Mouse (Mus musculus) ovary, adult 2 months (tissue): ENCODE results near the gene Olfr706. TPM values are rescaled to one million over a fixed set of nuclear protein-coding genes. Genes with fewer than 3 reads are reported as not detected.

Source experiments
- polyA plus RNA-seq: library from polyadenylated mRNA; depleted of rRNA; stranded (reverse); fragments of >200 nt; gene quantifications from 2 replicates; pipeline ENCODE4 v1.2.3, GENCODE M21; 2012; rRNA removed

Olfr706 gene
- not detected in 2 replicates for polyA plus RNA-seq

DNA sequence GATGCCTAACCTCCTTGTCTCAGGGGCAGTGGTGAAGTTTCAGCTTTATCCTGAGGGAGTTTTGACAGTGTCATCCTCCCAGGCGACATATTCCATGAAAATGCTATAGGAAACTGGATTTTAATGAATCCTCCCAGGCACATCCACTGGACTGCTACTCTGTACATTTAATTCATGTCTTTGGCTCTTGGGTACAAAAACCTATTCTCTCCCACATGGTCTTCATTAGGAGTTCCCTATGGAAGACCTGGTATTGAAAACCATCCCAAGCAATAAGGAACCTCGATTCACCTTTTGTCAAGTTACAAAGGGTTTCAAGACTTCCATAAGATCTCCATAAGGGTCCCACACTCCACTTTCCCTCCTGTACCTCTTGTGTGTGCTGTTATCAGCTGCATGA, at the start of gene Olfr706:
TSS of gene Olfr706 (minus strand) at position 101 of the 400 bp plus-strand sequence.

GRCm38 (mm10) chr7:106932119-106932518, 44.2 kb upstream of the Olfr706 start, which contains the start of gene Olfr709-ps1:
Olfr709-ps1 (minus strand) TSS chr7:106932219.

DNA sequence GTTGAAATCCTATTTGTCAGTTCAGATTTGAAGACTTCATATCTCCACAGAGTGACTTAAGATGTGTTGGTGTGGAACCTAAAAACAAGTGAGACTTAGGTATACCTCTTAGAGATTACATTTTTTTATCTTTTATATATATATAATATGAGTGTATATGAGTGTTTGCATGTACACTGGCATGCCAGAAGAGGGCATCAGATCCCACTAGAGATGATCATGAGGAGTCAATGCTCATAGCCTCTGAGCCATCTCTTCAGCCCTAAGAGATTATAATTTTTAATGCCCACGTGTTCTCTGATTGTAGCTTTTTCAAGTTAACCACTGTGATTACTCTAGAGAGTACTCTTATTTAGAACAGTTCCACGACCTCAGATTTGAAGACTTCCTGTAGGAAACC, 19.7 kb upstream of the Olfr706 start, which contains the start of gene Olfr1532-ps1:
TSS of gene Olfr1532-ps1 (plus strand) at position 326 of the 400 bp plus-strand sequence.

DNA sequence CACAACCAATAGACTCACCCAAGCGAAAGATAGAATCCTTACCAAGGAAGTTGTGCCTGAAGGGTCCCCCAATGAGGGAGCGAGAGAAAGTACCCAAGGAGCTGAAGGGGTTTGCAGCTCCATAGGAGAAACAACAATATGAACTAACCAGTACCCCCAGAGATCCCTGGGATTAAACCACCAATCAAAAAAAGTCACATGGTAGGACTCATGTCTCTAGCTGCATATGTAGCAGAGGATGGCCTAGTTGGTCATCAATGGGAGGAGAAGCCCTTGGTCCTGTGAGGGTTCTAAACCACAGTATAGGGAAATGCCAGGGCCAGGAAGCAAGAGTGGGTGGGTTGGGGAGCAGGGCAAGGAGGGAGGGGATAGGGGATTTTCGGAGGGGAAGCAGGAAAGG, 13.2 kb upstream of the Olfr706 start, which contains the start of gene Olfr707:
TSS of gene Olfr707 (minus strand) at position 101 of the 400 bp plus-strand sequence.

DNA sequence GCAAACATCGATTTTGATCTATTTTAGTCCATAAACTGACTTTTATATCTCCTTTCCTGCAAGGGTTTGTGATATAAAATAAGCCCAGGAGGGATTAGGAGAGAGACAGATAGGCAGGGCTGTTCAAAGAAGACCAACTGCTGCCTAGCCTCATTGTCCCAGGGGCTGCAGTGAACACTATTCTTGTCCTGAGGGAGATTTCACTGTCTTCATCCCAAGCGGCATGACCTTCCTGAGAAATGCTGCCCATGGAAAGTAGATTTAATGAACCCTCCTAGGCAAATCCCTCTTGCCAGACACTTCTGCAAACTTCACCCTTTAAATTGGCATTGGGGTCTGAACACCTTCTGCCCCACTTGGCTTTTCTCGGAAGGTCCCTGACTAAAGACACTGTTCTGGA, 11.2 kb downstream of the Olfr706 start, which contains the start of gene Olfr705:
TSS of gene Olfr705 (minus strand) at position 101 of the 400 bp plus-strand sequence.

GRCm38 (mm10) chr7:106862885-106863284, 25.1 kb downstream of the Olfr706 start, which contains the start of gene Olfr704:
Olfr704 (plus strand) TSS chr7:106863185.

GRCm38 (mm10) chr7:106843060-106843459, 44.9 kb downstream of the Olfr706 start, which contains the start of gene Olfr703:
Olfr703 (plus strand) TSS chr7:106843360.

GRCm38 (mm10) chr7:106833793-106834192, 54.2 kb downstream of the Olfr706 start, which contains the start of gene Olfr702:
Olfr702 (minus strand) TSS chr7:106833893.

Other genes starting within 250 kb of the Olfr706 start
- not detected in 2 replicates for gene Olfr693, start 207.6 kb downstream of the Olfr706 start, polyA plus RNA-seq
- gene Olfr694, start 196.3 kb downstream of the Olfr706 start, polyA plus RNA-seq, result not detected in 2 replicates
- gene Olfr695, start 171.8 kb downstream of the Olfr706 start, polyA plus RNA-seq, result not detected in 2 replicates
- not detected in 2 replicates for gene Olfr697, start 145.7 kb downstream of the Olfr706 start, polyA plus RNA-seq
- not detected in 2 replicates for gene Olfr698, start 132.8 kb downstream of the Olfr706 start, polyA plus RNA-seq
- gene Olfr699, start 95.0 kb downstream of the Olfr706 start, polyA plus RNA-seq, result not detected in 2 replicates
- gene Olfr700, start 79.3 kb downstream of the Olfr706 start, polyA plus RNA-seq, result not detected in 2 replicates
- gene Olfr701, start 74.0 kb downstream of the Olfr706 start, polyA plus RNA-seq, result 0.15 TPM in 1 of 2 replicates, not detected in the other
- not detected in 2 replicates for gene Olfr702, start 54.3 kb downstream of the Olfr706 start, polyA plus RNA-seq
- not detected in 2 replicates for gene Olfr703, start 44.8 kb downstream of the Olfr706 start, polyA plus RNA-seq
- gene Olfr704, start 25.0 kb downstream of the Olfr706 start, polyA plus RNA-seq, result not detected in 2 replicates
- not detected in 2 replicates for gene Olfr705, start 11.3 kb downstream of the Olfr706 start, polyA plus RNA-seq
- not detected in 2 replicates for gene Olfr707, start 13.1 kb upstream of the Olfr706 start, polyA plus RNA-seq
- gene Olfr1532-ps1, start 19.8 kb upstream of the Olfr706 start, polyA plus RNA-seq, result not detected in 2 replicates
- gene Olfr709-ps1, start 44.1 kb upstream of the Olfr706 start, polyA plus RNA-seq, result not detected in 2 replicates
- gene Olfr710, start 60.1 kb upstream of the Olfr706 start, polyA plus RNA-seq, result not detected in 2 replicates
- gene Olfr6, start 75.8 kb upstream of the Olfr706 start, polyA plus RNA-seq, result not detected in 2 replicates
- gene Olfr711, start 87.3 kb upstream of the Olfr706 start, polyA plus RNA-seq, result not detected in 2 replicates
- gene Olfr2, start 117.9 kb upstream of the Olfr706 start, polyA plus RNA-seq, result not detected in 2 replicates
- not detected in 2 replicates for gene Olfr713, start 143.0 kb upstream of the Olfr706 start, polyA plus RNA-seq
- gene Olfr714, start 182.8 kb upstream of the Olfr706 start, polyA plus RNA-seq, result not detected in 2 replicates
- not detected in 2 replicates for gene Olfr17, start 205.1 kb upstream of the Olfr706 start, polyA plus RNA-seq
- not detected in 2 replicates for gene Olfr715b, start 222.2 kb upstream of the Olfr706 start, polyA plus RNA-seq
- gene Olfr715, start 242.9 kb upstream of the Olfr706 start, polyA plus RNA-seq, result not detected in 2 replicates